Mouse (Mus musculus) embryonic facial prominence, embryonic 15.5 days (tissue): ENCODE measurements around the gene BC051142. TPM values are rescaled to one million over a fixed set of nuclear protein-coding genes. Genes with fewer than 3 reads are reported as not detected.
"Not testable (repeated sequence)": the region's sequence is repeated elsewhere in the genome, so short reads cannot be mapped to it uniquely, and the experiment has no call there.

ENCODE experiments used
- ATAC-seq: fragments of 200-750 bp; cut with Nextera tagmentation; 2 replicates; pipeline ENCODE4 v1.8.0; 2017; ENCODE audit warnings: low read depth, moderate TSS enrichment; ENCODE audit not compliant: insufficient number of reproducible peaks, low FRiP score, low TSS enrichment
- H3K27ac ChIP-seq: fragments of 300-500 bp; sonication (generic); replicated peaks from 2 replicates; pipeline ENCODE4 v1.5.1; 2015; ENCODE audit warnings: mild to moderate bottlenecking, inconsistent platforms
- H3K27me3 ChIP-seq: fragments of 300-500 bp; sonication (generic); 2 replicates; pipeline ENCODE4 v1.6.1; 2015; ENCODE audit warnings: inconsistent platforms
- H3K36me3 ChIP-seq: fragments of 300-500 bp; sonication (generic); 2 replicates; pipeline ENCODE4 v1.6.1; 2015; ENCODE audit warnings: mild to moderate bottlenecking, inconsistent platforms
- H3K4me1 ChIP-seq: fragments of 300-500 bp; sonication (generic); 2 replicates; pipeline ENCODE4 v1.6.1; 2015; ENCODE audit warnings: inconsistent platforms
- H3K4me2 ChIP-seq: fragments of 300-500 bp; sonication (generic); replicated peaks from 2 replicates; pipeline ENCODE4 v1.6.1; 2015; ENCODE audit warnings: mild to moderate bottlenecking, inconsistent platforms
- H3K4me3 ChIP-seq: fragments of 300-500 bp; sonication (generic); replicated peaks from 2 replicates; pipeline ENCODE4 v1.5.1; 2015; ENCODE audit warnings: mild to moderate bottlenecking, inconsistent platforms
- H3K9ac ChIP-seq: fragments of 300-500 bp; sonication (generic); 2 replicates; pipeline ENCODE4 v1.6.1; 2015; ENCODE audit warnings: inconsistent platforms
- H3K9me3 ChIP-seq: fragments of 300-500 bp; sonication (generic); replicated peaks from 2 replicates; pipeline ENCODE4 v1.6.1; 2016; ENCODE audit warnings: inconsistent platforms
- WGBS: fragments of 180-500 bp; shearing (Covaris S2); methylation state at CpG from one replicate; pipeline ENCODE4 v1.1.7; 2015; 5-methylcytosine and 5-hydroxymethylcytosine counted together
- polyA plus RNA-seq: library from polyadenylated mRNA; unstranded; fragments of >200 nt; fragmentation: Nextera tagmentation; extraction: Ambion mirVana; gene quantifications from 2 replicates; pipeline ENCODE4 v1.2.1, GENCODE M21; 2015

The BC051142 gene
- polyA plus RNA-seq, 1 experiment from 2014 or later: 0.51 TPM

DNA sequence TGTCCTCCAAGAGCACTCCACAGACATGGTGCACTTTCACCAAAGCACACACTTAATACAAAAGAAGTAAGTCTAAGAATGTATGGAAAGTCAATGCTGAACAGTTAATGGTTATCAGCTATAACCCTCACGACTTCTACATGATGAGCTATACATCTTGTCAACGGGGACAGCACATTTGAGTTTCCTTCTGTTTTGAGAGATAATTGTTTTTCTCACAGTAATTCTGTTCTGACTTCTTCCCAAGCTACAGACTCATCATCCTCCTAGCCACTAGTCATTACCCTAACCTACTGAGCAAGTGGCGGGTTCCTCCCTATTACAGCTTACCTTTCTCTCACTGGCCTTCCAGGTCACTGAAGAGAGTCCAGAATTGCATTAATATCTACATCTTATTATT lies 60.6 kb downstream of the BC051142 start:
- Histone ChIP-seq H3K4me1 (no peaks in the 10 kb centered on the region), H3K9ac (no peak overlapping the region), H3K27ac (no peak overlapping the region), H3K4me2 (no peak overlapping the region), H3K36me3 (no peaks in the 10 kb centered on the region), H3K4me3 (no peak overlapping the region), H3K27me3 (peaks cover 4% of the 10 kb centered on the region; the same call in 1 of the 2 replicates), H3K9me3 (no peaks in the 10 kb centered on the region)
- ATAC-seq: no peak
- 89% methylated on average over 3 of the region's 3 CpGs for WGBS

- H3K27me3 ChIP-seq, H3K36me3 ChIP-seq, H3K4me1 ChIP-seq, H3K27ac ChIP-seq, H3K9ac ChIP-seq, H3K4me3 ChIP-seq, ATAC-seq, H3K4me2 ChIP-seq, H3K9me3 ChIP-seq: not testable (repeated sequence)
These were observed 67.3 kb downstream of the BC051142 start for GRCm38 (mm10) chr17:34465906-34466305.

DNA sequence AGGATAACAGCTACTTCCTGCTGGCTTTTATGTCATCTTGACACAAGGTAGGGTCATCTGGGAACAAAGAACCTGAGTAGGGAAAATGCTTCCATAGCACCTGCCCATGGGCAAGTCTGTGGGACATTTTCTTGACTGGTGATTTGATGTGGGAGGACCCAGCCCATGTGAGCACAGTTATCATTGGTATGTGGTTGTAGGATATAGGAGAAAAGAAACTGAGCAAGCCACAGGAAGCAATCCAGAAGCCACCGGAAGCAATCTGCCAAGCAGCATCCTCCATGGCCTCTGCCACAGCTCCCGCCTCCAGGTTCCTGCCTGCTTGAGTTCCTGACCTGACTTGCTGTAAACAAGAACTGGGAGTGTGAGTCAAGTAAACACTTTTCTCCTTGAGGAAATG lies 71.9 kb downstream of the BC051142 start:
- no peak overlapping the region for H3K4me3 ChIP-seq
- no peaks in the 10 kb centered on the region for H3K36me3 ChIP-seq
- no peak for ATAC-seq
- no peak overlapping the region for H3K9ac ChIP-seq
- H3K27ac ChIP-seq: no peak overlapping the region
- H3K27me3 ChIP-seq: no peaks in the 10 kb centered on the region
- no peaks in the 10 kb centered on the region for H3K9me3 ChIP-seq
- H3K4me1 ChIP-seq: no peaks in the 10 kb centered on the region
- WGBS: 86% methylated on average over 2 of the region's 2 CpGs
- H3K4me2 ChIP-seq: no peak overlapping the region

DNA sequence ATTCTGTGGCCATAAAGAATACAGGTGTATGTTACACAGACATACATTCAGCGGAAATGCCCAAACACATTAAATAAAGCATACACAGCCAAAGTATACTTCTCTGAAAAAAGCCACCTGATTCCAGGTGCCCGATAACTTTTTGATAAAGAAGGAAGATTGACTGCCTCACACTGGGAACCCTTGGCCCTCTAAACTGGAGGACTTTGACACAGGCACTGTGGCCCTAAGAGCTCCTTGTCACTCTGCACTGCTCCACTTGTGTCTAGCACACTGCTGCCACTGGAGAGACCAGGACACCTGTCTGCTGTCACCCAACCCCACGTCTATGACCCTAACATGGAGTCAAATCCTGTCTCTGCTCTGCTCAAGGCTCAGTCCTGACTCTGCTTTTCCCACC lies 76.4 kb downstream of the BC051142 start:
- Histone ChIP-seq H3K4me3 (no peak overlapping the region), H3K4me1 (no peaks in the 10 kb centered on the region), H3K4me2 (no peak overlapping the region), H3K36me3 (no peaks in the 10 kb centered on the region), H3K9ac (no peak overlapping the region), H3K27me3 (no peaks in the 10 kb centered on the region), H3K9me3 (no peaks in the 10 kb centered on the region), H3K27ac (no peak overlapping the region)
- no peak for ATAC-seq
- WGBS: 68% methylated on average over 3 of the region's 3 CpGs

GRCm38 (mm10) chr17:34476427-34476826 lies 77.8 kb downstream of the BC051142 start:
- Histone ChIP-seq H3K9me3 (no peaks in the 10 kb centered on the region), H3K4me3 (no peak overlapping the region), H3K36me3 (no peaks in the 10 kb centered on the region), H3K9ac (no peak overlapping the region), H3K4me1 (no peaks in the 10 kb centered on the region), H3K27ac (no peak overlapping the region), H3K27me3 (no peaks in the 10 kb centered on the region), H3K4me2 (no peak overlapping the region)
- 82% methylated on average over 1 of the region's 2 CpGs for WGBS
- no peak for ATAC-seq

GRCm38 (mm10) chr17:34477238-34478013 lies 78.8 kb downstream of the BC051142 start, which contains the start of gene Btnl4:
Gene Btnl4, minus strand, starts transcription at chr17:34477318.
- H3K36me3 ChIP-seq, ATAC-seq, H3K27ac ChIP-seq, H3K4me1 ChIP-seq, H3K9ac ChIP-seq, H3K27me3 ChIP-seq, H3K9me3 ChIP-seq, H3K4me2 ChIP-seq, H3K4me3 ChIP-seq: not testable (repeated sequence)
- WGBS: 77% methylated on average over 5 of the region's 5 CpGs

GRCm38 (mm10) chr17:34492796-34493195 lies 94.2 kb downstream of the BC051142 start:
- H3K9me3 ChIP-seq: no peaks in the 10 kb centered on the region
- no peak for ATAC-seq
- H3K36me3 ChIP-seq: no peaks in the 10 kb centered on the region
- H3K4me2 ChIP-seq: no peak overlapping the region
- H3K4me1 ChIP-seq: no peaks in the 10 kb centered on the region
- H3K4me3 ChIP-seq: no peak overlapping the region
- no peak overlapping the region for H3K27ac ChIP-seq
- H3K9ac ChIP-seq: no peak overlapping the region
- H3K27me3 ChIP-seq: no peaks in the 10 kb centered on the region; the same call in 1 of the 2 replicates

- not testable (repeated sequence) for H3K9ac ChIP-seq, H3K36me3 ChIP-seq, H3K27me3 ChIP-seq, H3K27ac ChIP-seq, ATAC-seq, H3K9me3 ChIP-seq, H3K4me2 ChIP-seq, H3K4me3 ChIP-seq, H3K4me1 ChIP-seq
- WGBS: 86% methylated on average over 2 of the region's 2 CpGs
These were observed 96.5 kb downstream of the BC051142 start for GRCm38 (mm10) chr17:34495156-34495555.

- Histone ChIP-seq H3K9me3 (no peaks in the 10 kb centered on the region), H3K36me3 (no peaks in the 10 kb centered on the region), H3K4me2 (no peak overlapping the region), H3K4me1 (no peaks in the 10 kb centered on the region), H3K4me3 (no peak overlapping the region), H3K9ac (no peak overlapping the region), H3K27me3 (no peaks in the 10 kb centered on the region; the same call in 1 of the 2 replicates), H3K27ac (no peak overlapping the region)
- WGBS: 44% methylated on average over 2 of the region's 2 CpGs
- ATAC-seq: no peak
These were observed 97.9 kb downstream of the BC051142 start for GRCm38 (mm10) chr17:34496539-34496938.

- not testable (repeated sequence) for H3K4me3 ChIP-seq, H3K9ac ChIP-seq, H3K4me2 ChIP-seq, ATAC-seq, H3K36me3 ChIP-seq, H3K27me3 ChIP-seq, H3K4me1 ChIP-seq, H3K9me3 ChIP-seq, H3K27ac ChIP-seq
- 79% methylated on average over 3 of the region's 3 CpGs for WGBS
These were observed 98.7 kb downstream of the BC051142 start for GRCm38 (mm10) chr17:34497319-34497718.

DNA sequence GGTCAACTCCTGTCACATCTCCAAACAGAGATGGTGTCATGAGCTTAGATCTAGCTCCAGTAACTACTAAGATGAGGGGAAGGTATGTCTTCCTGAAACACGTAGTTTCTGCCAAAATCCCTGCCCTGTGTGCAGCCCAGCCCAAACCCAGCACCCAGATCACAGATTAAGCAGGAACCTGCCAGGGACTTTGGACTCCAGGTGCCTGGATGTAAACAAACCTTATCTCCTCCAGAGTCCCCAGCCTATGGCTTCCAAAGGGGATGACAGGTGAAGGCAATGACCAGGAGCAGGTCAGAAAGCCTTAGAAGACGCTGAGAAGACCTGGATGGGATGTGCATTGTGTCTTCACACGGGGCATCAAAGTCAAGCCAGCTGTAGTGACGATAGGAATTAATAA lies 99.1 kb downstream of the BC051142 start:
- ATAC-seq, H3K27me3 ChIP-seq, H3K36me3 ChIP-seq, H3K9ac ChIP-seq, H3K9me3 ChIP-seq, H3K4me3 ChIP-seq, H3K4me1 ChIP-seq, H3K4me2 ChIP-seq, H3K27ac ChIP-seq: not testable (repeated sequence)
- WGBS: 77% methylated on average over 4 of the region's 4 CpGs

DNA sequence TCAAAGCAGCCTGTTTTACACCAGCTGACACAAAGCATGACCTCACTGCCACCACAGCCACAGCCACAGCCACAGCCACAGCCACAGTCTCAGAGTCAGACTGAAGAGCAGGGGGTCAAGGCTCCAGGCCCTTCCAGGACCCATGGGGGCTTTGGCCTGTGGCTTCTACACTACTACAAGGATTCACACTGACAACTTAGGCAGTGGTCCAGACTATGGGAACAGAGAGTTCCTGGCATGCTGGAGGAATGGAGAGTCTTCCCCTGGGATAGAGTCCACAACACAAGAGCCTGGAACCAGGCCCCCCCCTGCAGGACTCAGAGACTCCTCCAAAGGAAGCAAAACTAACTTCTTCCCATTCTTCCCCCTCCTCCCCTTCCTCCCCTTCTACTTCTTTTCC lies 109.0 kb downstream of the BC051142 start:
- no peaks in the 10 kb centered on the region for H3K9me3 ChIP-seq
- no peaks in the 10 kb centered on the region for H3K36me3 ChIP-seq
- H3K27ac ChIP-seq: no peak overlapping the region
- no peaks in the 10 kb centered on the region for H3K27me3 ChIP-seq
- no peak overlapping the region for H3K4me2 ChIP-seq
- H3K4me3 ChIP-seq: no peak overlapping the region
- ATAC-seq: no peak
- no peak overlapping the region for H3K9ac ChIP-seq
- H3K4me1 ChIP-seq: no peaks in the 10 kb centered on the region
